8 mouse cellular contexts compared by ENCODE assay signal in genomic region chr13:111687285-111687781, GRCm38 (mm10). TPM values are rescaled to one million over a fixed set of nuclear protein-coding genes. Genes with fewer than 3 reads are reported as not detected.
DNase-seq lines count a peak whose midpoint lies in the region; ATAC-seq and TF ChIP-seq lines count a peak whose summit lies in the region.

No protein-coding gene starts in this region.

- TF ChIP-seq CTCF in G1E (IDR thresholded peaks at IDR 0.05; ENCODE audit: low read depth, low read length): no peak

- H3K9me3 ChIP-seq in G1E (replicated peaks): no peaks in the 10 kb centered on the region
- no peaks in the 10 kb centered on the region for H3K9me3 ChIP-seq in forebrain, embryonic 16.5 days (ENCODE audit: control insufficient read depth, low read length)
- H3K9me3 ChIP-seq in lung, embryonic 15.5 days: no peaks in the 10 kb centered on the region

- DNase-seq in G1E (ENCODE audit: low spot score): peak; percentile 74
- DNase-seq in cerebellum, adult 18-20 months: peak; percentile 56 to 59
- peak; percentile 72 to 76 for DNase-seq in heart, postnatal 36 days
- peak; percentile 23 to 46 for DNase-seq in layer of hippocampus, adult 8-10 months (ENCODE audit: low spot score in 2 of 2)
- peak; percentile 57 for DNase-seq in ovary, postnatal 14 days (ENCODE audit: low spot score)
- peak; percentile 77 for DNase-seq in thymus, postnatal 14 days

- intact Hi-C loops in heart, postnatal 36 days (cut with DNase I): loop anchor here (5.0 kb wide), 1 partner anchor 225 kb away; no protein-coding TSS in a partner anchor

- peaks cover 41% of the 10 kb centered on the region for H3K4me1 ChIP-seq in G1E (ENCODE audit: insufficient read depth, low read depth, low read length)
- H3K4me1 ChIP-seq in forebrain, embryonic 16.5 days (replicated peaks; ENCODE audit: control insufficient read depth, insufficient read depth, low read length): peaks cover 12% of the 10 kb centered on the region; the same call in 1 of the 2 replicates
- H3K4me1 ChIP-seq in lung, embryonic 15.5 days: 0 out of 2 replicates have a peak, but pooled peaks cover 12% of the 10 kb centered on the region

- peak overlapping the region; percentile 86 for H3K4me3 ChIP-seq in G1E (ENCODE audit: low read depth, low read length)
- H3K4me3 ChIP-seq in forebrain, embryonic 16.5 days (replicated peaks; ENCODE audit: low read length): peak overlapping the region; percentile 91
- peak overlapping the region; percentile 97 for H3K4me3 ChIP-seq in lung, embryonic 15.5 days

- peaks cover 34% of the 10 kb centered on the region for H3K36me3 ChIP-seq in G1E (replicated peaks)
- peaks cover 8% of the 10 kb centered on the region; the same call in 1 of the 2 replicates for H3K36me3 ChIP-seq in forebrain, embryonic 16.5 days (ENCODE audit: control insufficient read depth, insufficient read depth)
- peaks cover 16% of the 10 kb centered on the region for H3K36me3 ChIP-seq in lung, embryonic 15.5 days

- peak overlapping the region; percentile 90 for H3K4me2 ChIP-seq in forebrain, embryonic 16.5 days (ENCODE audit: low read length)
- H3K4me2 ChIP-seq in lung, embryonic 15.5 days: peak overlapping the region; percentile 82

- under 1% methylated on average over 35 of the region's 35 CpGs for WGBS in forebrain, embryonic 16.5 days
- WGBS in lung, embryonic 15.5 days: 1% methylated on average over 35 of the region's 35 CpGs

- ATAC-seq in G1E (ENCODE audit: extremely low read depth, insufficient number of reproducible peaks, low FRiP score, poor library complexity, severe bottlenecking): peak; percentile 74
- ATAC-seq in forebrain, embryonic 16.5 days: peak; percentile 70
- peak; percentile 68 for ATAC-seq in lung, embryonic 15.5 days (ENCODE audit: borderline replicate concordance, extremely low read depth, low FRiP score, low TSS enrichment)

- H3K9ac ChIP-seq in forebrain, embryonic 16.5 days (replicated peaks; ENCODE audit: low read depth, low read length): peak overlapping the region; percentile 97
- H3K9ac ChIP-seq in lung, embryonic 15.5 days: peak overlapping the region; percentile 97

- no peaks in the 10 kb centered on the region for H3K27me3 ChIP-seq in G1E (ENCODE audit: insufficient read depth, low read length)
- no peaks in the 10 kb centered on the region for H3K27me3 ChIP-seq in forebrain, embryonic 16.5 days (replicated peaks; ENCODE audit: control insufficient read depth, insufficient read depth, low read length)
- no peaks in the 10 kb centered on the region for H3K27me3 ChIP-seq in lung, embryonic 15.5 days

- H3K27ac ChIP-seq in forebrain, embryonic 16.5 days (ENCODE audit: low read length): peak overlapping the region; percentile 96
- peak overlapping the region; percentile 98 for H3K27ac ChIP-seq in lung, embryonic 15.5 days

RNA-seq across cellular contexts. Expression of gene Mier3, which starts 6.6 kb away (rescaled TPM):
- total RNA-seq in G1E (2014; fragmentation: Nextera tagmentation) (65.3 and 89.2 TPM in 2 replicates), G1E (2017) (59.3 and 68.6 TPM in 2 replicates)
- 0.96 and 1.6 TPM in 2 replicates for polyA plus RNA-seq in G1E (2012)
- 21.1 and 24.4 TPM in 2 replicates for polyA plus RNA-seq in forebrain, embryonic 16.5 days (2015; fragmentation: Nextera tagmentation; extraction: Ambion mirVana)
- total RNA-seq in heart, postnatal 36 days (2021): 10 to 100 TPM; 15.1 to 17.6 TPM
- 10 to 100 TPM; 25.3 to 27.7 (median 26.5) TPM for total RNA-seq in layer of hippocampus, adult 8-10 months (2022)
- polyA plus RNA-seq in lung, embryonic 15.5 days (2015; fragmentation: Nextera tagmentation; extraction: Ambion mirVana): 19.3 and 20.5 TPM in 2 replicates

Comparison
In these comparisons a context has a peak if more than half of its experiments do, and no peak if none do; other contexts are left out.
1. Peak in every context shown above with its lines: DNase-seq, ATAC-seq, H3K4me3 ChIP-seq and H3K27ac ChIP-seq.